Mouse (Mus musculus) inflammation-experienced regulatory T-cells, adult 6 months (primary cell): ENCODE data around the gene Rfx5. TPM values are rescaled to one million over a fixed set of nuclear protein-coding genes. Genes with fewer than 3 reads are reported as not detected.
"Not testable (repeated sequence)": the region's sequence is repeated elsewhere in the genome, so short reads cannot be mapped to it uniquely, and the experiment has no call there.

Source experiments
- ATAC-seq: one replicate; pipeline ENCODE4 v1.8.0; 2017
- polyA plus RNA-seq, 3 experiments: library from polyadenylated mRNA; unstranded; fragments of 100-300 nt; shearing (Covaris generic); gene quantifications; one replicate each; pipeline ENCODE4 v1.2.1; 2017

The Rfx5 gene
- polyA plus RNA-seq, 3 experiments from 2014 or later = 9.6 to 14.4 (median 13.8) TPM

- ATAC-seq = not testable (repeated sequence)
Observed at GRCm38 (mm10) chr3:94936147-94936546, 17.7 kb upstream of the Rfx5 start.

DNA sequence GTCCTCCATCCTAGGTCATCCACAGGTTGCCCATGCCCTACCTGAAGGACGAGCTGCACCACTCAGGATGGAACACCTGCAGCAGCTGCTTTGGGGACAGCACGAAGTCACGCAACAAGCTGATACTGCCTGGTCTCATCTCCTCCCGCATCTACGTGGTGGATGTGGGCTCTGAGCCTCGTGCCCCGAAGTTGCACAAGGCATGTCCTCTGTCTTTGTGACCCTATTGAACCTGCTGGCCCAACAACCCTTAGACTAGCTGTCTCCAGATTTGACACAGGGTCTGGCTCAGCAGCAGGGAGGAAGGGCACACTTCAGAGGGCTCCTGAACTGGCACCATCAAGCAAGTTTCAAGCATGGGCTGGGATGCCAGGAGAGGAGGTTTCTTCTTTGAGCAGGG is 16.7 kb upstream of the Rfx5 start:
- ATAC-seq = not testable (repeated sequence)

DNA sequence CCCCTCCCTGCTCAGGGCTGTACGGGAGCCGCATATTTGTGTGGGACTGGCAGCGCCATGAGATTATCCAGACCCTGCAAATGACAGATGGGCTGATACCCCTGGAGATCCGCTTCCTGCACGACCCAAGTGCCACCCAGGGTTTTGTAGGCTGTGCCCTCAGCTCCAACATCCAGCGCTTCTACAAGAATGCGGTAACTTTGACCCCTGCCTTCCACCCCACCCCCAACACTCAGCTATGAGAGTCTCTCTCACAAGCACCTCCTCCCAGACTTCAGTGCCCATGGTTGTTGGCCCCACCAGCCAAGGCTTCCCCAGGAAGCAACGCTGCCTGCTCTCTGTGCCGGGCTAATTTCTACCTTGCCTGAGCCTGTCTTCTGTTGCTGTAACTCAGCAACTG is 13.8 kb upstream of the Rfx5 start:
- ATAC-seq = not testable (repeated sequence)

- ATAC-seq = not testable (repeated sequence)
Observed at GRCm38 (mm10) chr3:94942211-94942967, 11.5 kb upstream of the Rfx5 start.

DNA sequence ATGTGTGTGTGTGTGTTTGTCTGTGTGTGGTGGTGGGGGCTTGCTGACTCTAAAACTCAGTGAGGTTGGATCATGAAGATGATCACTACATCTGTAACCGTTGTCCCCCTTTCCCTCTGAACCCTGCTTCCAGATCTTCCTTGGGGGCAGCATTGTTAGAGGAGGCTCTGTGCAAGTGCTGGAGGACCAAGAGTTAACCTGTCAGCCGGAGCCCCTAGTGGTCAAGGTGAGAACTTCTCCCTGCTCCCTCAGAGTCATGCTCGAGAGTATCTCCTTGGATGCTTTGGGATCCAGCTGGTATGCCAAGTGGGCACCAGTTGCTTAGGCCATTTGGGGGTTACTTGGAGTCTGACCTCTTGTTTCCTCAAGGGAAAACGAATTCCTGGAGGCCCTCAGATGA is 10.2 kb upstream of the Rfx5 start:
- ATAC-seq = peak; percentile 54

GRCm38 (mm10) chr3:94948066-94948614 is 5.7 kb upstream of the Rfx5 start:
- ATAC-seq = peak; percentile 46

- ATAC-seq = no peak
Observed at GRCm38 (mm10) chr3:94949645-94950044, 4.2 kb upstream of the Rfx5 start.

GRCm38 (mm10) chr3:94952806-94953205 is 1.1 kb upstream of the Rfx5 start:
- ATAC-seq = peak; percentile 33

DNA sequence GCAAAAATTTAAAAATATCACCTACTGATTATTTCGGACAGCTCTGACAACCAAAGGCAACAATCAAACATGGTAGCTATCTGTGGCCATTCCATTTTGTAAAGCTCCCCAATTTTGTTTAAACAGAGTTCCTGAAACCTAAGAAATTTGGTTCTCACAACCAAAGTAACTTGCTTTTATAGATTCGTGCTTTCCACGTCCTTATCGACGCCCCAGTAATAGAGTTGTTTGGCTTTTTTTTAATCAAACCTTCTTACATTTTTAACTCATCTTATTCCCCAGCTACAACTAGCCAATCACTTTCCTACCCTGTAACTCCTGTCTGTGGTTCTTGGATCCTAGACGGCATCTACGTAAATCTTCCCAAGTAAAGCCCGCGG is 501 bp upstream of the Rfx5 start:
- ATAC-seq = no peak

- no peak for ATAC-seq
Observed at GRCm38 (mm10) chr3:94958295-94958694, 4.4 kb downstream of the Rfx5 start.

- no peak for ATAC-seq
Observed at GRCm38 (mm10) chr3:94959871-94960270, 6.0 kb downstream of the Rfx5 start.

DNA sequence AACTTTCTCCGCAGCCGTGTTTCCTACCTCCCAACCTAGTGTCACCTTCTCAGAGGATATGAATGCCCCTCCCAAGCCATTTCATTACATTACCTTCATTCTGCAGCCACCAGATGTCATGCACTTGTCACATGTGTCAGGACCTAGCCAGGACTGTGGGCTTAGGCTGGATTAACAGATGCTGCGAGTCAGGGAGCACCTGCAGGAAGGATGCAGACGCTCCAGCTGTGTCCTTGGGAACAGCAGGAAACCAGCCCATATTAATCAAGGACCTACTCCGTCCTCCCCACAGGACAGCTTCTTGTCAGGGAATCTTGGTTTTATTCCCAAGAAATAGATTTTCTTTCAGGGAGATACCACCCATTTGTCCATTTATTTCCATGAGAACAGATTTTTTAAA is 6.4 kb downstream of the Rfx5 start:
- no peak for ATAC-seq

DNA sequence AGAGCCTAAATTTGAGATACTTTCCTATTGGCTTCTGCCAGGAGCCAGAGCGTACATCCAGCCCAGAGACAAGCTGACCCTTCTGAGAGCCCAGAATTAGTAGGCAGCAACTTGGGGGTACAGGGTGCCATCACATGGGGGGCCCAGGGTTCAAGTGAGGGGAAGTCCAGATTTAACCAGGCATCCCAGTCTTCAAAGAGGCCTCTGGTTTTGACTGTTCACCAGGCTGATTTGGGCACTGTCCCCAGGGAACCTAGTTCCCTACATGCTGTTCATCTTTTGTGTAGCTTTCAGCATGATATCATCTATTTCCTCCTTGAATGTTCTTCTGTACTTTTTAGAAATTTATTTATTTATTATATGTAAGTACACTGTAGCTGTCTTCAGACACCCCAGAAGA is 11.1 kb downstream of the Rfx5 start:
- ATAC-seq = no peak

DNA sequence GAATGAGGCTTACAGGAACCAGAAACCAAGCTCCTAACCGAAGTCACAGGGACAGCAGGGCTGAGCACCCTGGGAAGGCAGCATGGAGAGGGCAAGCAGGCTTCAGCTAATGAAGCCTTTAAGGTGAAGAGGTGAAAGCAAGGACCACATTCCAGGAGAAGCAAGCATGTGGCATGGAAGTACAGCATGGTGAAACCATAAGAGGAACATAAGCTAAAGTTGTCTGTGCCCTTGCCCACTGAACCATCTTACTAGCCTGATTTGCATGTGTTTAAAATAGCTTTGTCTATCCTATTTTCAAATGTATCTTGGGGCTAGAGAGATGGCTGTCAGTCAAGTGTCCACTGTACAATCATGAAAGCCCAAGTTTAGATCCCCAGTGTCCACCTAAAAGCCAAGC is 12.0 kb downstream of the Rfx5 start:
- no peak for ATAC-seq

- no peak for ATAC-seq
Observed at GRCm38 (mm10) chr3:94972552-94972951, 18.7 kb downstream of the Rfx5 start.

- no peak for ATAC-seq
Observed at GRCm38 (mm10) chr3:94973620-94974019, 19.7 kb downstream of the Rfx5 start.

DNA sequence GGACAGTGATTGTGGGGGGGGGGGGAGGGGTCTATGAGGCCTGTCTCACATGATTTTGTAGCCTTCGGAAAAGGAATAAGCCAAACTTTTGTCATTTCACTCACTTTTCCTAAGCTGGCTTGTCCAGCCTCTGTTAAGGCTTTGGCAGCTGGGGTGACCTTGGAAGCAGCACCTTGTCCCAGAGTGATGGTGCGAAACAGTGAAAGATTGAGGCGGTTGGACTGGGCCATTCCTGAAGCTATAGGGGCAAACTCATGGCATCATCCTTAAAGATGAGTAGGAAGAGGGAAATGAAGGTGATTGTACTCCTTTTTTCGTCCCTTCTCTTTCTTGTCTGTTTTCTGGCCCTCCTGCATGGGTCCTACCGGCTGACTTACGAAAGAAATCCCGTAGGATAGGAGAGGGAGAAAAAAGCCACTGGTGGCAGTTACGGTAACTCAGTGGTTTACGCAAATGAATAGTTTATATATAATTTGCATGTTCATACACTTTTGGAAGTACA is 20.2 kb downstream of the Rfx5 start:
- ATAC-seq = peak; percentile 11

DNA sequence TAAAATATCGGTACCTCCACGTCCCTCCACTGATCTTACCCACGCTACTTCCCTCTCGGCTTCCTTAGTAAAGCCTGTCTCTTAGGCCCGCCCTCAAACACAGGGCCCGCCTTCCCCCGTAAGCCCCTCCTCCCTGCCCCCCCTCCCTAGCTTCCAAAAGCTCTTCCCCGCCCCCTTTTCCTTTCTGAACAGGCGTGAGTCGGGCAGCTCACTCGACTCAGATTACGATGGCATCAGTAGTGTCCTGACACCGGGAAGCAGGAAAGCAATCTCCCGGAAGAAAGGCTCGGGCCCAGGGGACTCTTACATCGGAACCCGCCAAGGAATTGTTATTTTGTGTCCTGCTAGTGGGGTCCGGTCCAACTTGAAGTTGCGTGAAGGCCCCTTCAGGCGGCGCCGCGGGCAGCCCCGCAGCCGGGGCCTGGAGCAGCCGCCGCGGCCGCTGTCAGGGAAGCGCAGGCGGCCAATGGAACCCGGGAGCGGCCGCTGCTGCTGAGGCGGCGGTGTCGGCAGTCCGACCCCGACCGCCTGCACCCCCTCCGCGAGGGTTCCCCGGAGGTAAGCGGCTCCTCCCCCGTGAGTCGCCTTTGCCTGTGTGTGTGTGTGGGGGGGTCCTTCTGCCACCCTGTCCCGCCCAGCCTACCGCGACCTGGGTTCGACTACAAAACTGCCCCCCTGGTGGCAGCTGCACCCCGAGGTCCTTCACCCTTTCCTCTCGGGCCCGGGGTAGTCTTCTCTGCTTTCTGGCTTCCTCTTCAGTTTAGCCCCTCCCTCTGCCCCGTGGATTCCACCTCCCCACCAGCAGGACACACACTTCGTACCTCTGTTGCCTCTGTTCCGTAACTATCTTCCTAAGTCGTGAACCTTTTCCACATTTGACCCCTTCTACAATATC is 20.9 kb downstream of the Rfx5 start, which contains the start of gene Pi4kb:
Gene Pi4kb, plus strand, starts transcription at position 204 of the 895 bp plus-strand sequence.
- ATAC-seq = peak; percentile 84

GRCm38 (mm10) chr3:94984312-94984711 is 30.4 kb downstream of the Rfx5 start:
- ATAC-seq = no peak

- ATAC-seq = no peak
Observed at GRCm38 (mm10) chr3:94985513-94985912, 31.6 kb downstream of the Rfx5 start.

- no peak for ATAC-seq
Observed at GRCm38 (mm10) chr3:94987578-94987977, 33.7 kb downstream of the Rfx5 start.

DNA sequence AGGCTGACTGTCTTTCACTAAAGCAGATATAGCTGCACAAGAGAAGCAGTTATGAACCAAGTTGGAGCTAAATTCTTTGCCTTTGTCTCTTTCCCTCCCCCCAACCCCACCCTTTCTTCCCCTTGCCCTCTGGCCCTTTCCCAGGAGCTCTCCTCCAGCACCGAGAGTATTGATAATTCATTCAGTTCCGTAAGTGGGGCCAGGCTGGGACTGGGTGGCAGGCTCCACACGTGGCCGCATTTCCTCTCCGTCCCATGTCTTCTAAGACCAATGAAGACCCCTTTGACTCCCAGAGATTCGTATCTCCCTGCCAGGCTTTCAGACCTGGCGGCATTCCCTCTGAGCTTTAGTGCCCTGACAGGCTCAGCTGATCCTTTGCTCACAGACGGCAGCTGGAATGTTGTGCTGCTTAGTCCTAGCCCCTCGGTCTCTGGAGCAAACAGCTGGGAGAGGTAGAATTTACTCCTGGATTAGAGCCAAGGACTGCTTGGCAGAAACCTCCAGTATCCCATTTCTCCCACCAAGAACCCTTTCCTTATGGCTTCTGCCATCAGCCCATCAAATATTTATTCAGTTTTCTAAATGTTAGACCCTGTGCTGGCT is 35.4 kb downstream of the Rfx5 start:
- no peak for ATAC-seq

DNA sequence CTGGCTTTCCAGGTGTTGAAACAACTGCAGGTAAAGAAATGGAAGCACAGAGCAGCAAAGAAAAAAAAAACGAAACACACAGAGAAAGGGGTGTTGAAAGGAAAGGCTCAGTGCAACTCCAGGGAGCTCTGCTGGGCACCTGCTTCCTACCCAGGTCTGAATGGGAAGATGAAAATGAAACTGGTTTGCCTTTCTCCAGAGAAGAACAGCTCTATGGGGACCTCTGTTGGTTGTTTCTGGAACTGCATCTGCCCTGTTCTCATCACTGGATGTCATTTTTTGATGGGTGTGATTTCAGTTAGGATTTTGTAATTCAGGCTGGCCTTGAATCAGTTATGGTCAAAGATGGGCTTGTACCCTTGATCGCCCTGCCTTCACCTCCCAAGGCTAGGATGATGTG is 43.1 kb downstream of the Rfx5 start:
- ATAC-seq = peak; percentile 78
